Comparison of ENCODE assay signal across 9 mouse cellular contexts in the genomic region with DNA sequence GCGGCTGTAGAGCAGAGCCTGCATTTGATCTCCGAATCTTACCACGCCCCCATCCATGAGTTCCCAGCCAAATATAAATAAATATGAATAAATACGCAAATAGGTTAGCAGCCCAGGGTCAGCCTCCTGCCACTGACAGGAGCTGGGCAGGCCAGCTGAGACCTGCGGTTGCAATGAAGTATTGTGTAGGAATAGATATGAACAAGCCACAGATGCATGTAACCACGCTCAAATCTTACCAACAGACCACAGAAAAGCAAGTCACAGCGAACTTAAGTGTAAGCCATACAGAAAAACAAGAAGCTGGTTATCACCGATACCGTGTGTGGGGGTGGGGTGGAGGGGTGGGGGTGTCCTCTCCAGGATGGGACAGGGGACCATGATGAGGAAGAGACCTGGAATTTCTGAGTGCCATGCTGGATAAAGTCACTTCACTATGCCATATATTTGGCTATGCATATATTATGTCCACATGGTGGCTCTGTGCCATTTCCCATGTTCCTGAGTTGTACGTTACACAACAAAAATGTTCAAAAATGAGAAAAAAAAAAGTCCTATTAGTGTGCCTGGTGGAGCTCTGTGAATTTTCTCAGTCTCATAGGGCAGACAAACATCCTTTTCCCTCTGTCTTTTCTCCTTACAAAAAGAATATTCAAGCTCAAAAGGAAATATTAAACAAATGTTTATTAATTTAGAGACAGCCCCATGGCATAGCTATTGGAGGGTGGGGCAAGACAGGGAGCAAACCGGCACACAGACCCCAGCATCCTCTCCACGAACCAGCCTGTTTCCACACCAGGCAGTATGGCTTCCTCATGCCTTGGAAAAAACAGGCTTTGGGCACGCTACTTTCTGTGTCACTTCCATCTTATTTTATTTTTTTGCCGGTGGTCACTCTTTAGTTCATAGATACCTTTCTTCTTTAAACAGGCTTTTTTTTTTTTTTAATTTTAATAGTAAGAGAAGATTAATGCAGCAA. TPM values are rescaled to one million over a fixed set of nuclear protein-coding genes. Genes with fewer than 3 reads are reported as not detected.
DNase-seq lines count a peak whose midpoint lies in the region; ATAC-seq and TF ChIP-seq lines count a peak whose summit lies in the region.
"Had no signal": no experiment of that assay in that cellular context is flagged by ENCODE, and none has a peak within 500 bp of the region (broad histone marks: within the 10 kb centered on the region; RNA-seq: fewer than 3 reads in every experiment).

No protein-coding gene starts in this region.

- peak overlapping the region; percentile 57 for H3K4me2 ChIP-seq in lung, embryonic 14.5 days
- H3K4me2 ChIP-seq in embryonic facial prominence, embryonic 15.5 days (replicated peaks): peak overlapping the region; percentile 68
- H3K4me2 ChIP-seq in limb, embryonic 12.5 days: peak overlapping the region; percentile 60
- peak overlapping the region; percentile 69 for H3K4me2 ChIP-seq in neural tube, embryonic 14.5 days (ENCODE audit: low read depth, low read length)

- no peak for TF ChIP-seq CTCF in lung, embryonic 14.5 days (IDR thresholded peaks at IDR 0.05; ENCODE audit: low read depth)

- H3K4me3 ChIP-seq in lung, embryonic 14.5 days (ENCODE audit: low read depth, low read length): peak overlapping the region; percentile 22
- H3K4me3 ChIP-seq in embryonic facial prominence, embryonic 15.5 days (replicated peaks): peak overlapping the region; percentile 43
- H3K4me3 ChIP-seq in limb, embryonic 12.5 days (replicated peaks): peak overlapping the region; percentile 38; the same call in 1 of the 2 replicates
- no peak overlapping the region; the same call in 1 of the 2 replicates for H3K4me3 ChIP-seq in neural tube, embryonic 14.5 days (ENCODE audit: low read depth, low read length)
- H3K4me3 ChIP-seq: erythroblast, embryonic 14.5 days had no signal

- H3K27me3 ChIP-seq in lung, embryonic 14.5 days (ENCODE audit: insufficient read depth, low read length): 0 out of 2 replicates have a peak, but pooled peaks cover 5% of the 10 kb centered on the region
- H3K27me3 ChIP-seq in embryonic facial prominence, embryonic 15.5 days: no peaks in the 10 kb centered on the region
- peaks cover 32% of the 10 kb centered on the region for H3K27me3 ChIP-seq in limb, embryonic 12.5 days
- H3K27me3 ChIP-seq in neural tube, embryonic 14.5 days (ENCODE audit: control insufficient read depth, insufficient read depth, low read length): no peaks in the 10 kb centered on the region

- no peak overlapping the region; the same call in 1 of the 2 replicates for H3K9ac ChIP-seq in lung, embryonic 14.5 days
- peak overlapping the region; percentile 37; the same call in 1 of the 2 replicates for H3K9ac ChIP-seq in embryonic facial prominence, embryonic 15.5 days
- no peak overlapping the region for H3K9ac ChIP-seq in limb, embryonic 12.5 days (replicated peaks)
- no peak overlapping the region for H3K9ac ChIP-seq in neural tube, embryonic 14.5 days (replicated peaks; ENCODE audit: low read depth, low read length)

- DNase-seq in lung, embryonic 14.5 days: peak; percentile 71
- no peak for DNase-seq in lung, postnatal 4 days
- DNase-seq in ovary, postnatal 14 days (ENCODE audit: low spot score): no peak
- no peak for DNase-seq in gastrocnemius, adult 8-10 months (ENCODE audit: low spot score in 2 of 2)

- H3K9me3 ChIP-seq in lung, embryonic 14.5 days (ENCODE audit: low read depth, low read length): no peaks in the 10 kb centered on the region
- no peaks in the 10 kb centered on the region for H3K9me3 ChIP-seq in embryonic facial prominence, embryonic 15.5 days (replicated peaks)
- no peaks in the 10 kb centered on the region for H3K9me3 ChIP-seq in limb, embryonic 12.5 days
- no peaks in the 10 kb centered on the region for H3K9me3 ChIP-seq in neural tube, embryonic 14.5 days (ENCODE audit: control insufficient read depth, low read length)

- ATAC-seq in lung, embryonic 14.5 days (ENCODE audit: insufficient read depth): no peak
- ATAC-seq in embryonic facial prominence, embryonic 15.5 days (ENCODE audit: insufficient number of reproducible peaks, low FRiP score, low TSS enrichment, low read depth): no peak
- no peak for ATAC-seq in limb, embryonic 12.5 days (ENCODE audit: insufficient number of reproducible peaks, insufficient read depth, low FRiP score, low TSS enrichment, low read depth)
- ATAC-seq in neural tube, embryonic 14.5 days (ENCODE audit: low read depth): 0 out of 2 replicates have a peak, but pooled peaks have one; percentile 39
- ATAC-seq in cerebellum, adult (ENCODE audit: insufficient number of reproducible peaks, low FRiP score, low TSS enrichment): no peak

- no peaks in the 10 kb centered on the region for H3K36me3 ChIP-seq in lung, embryonic 14.5 days (ENCODE audit: insufficient read depth)
- H3K36me3 ChIP-seq in embryonic facial prominence, embryonic 15.5 days: no peaks in the 10 kb centered on the region
- no peaks in the 10 kb centered on the region for H3K36me3 ChIP-seq in limb, embryonic 12.5 days
- no peaks in the 10 kb centered on the region for H3K36me3 ChIP-seq in neural tube, embryonic 14.5 days (ENCODE audit: control insufficient read depth, insufficient read depth, low read length)

- H3K27ac ChIP-seq in lung, embryonic 14.5 days (ENCODE audit: low read depth): peak overlapping the region; percentile 39; the same call in 1 of the 2 replicates
- 0 out of 2 replicates have a peak overlapping the region, but pooled peaks have one; percentile 83 for H3K27ac ChIP-seq in embryonic facial prominence, embryonic 15.5 days (replicated peaks)
- no peak overlapping the region for H3K27ac ChIP-seq in limb, embryonic 12.5 days
- H3K27ac ChIP-seq in neural tube, embryonic 14.5 days (ENCODE audit: low read depth, low read length): peak overlapping the region; percentile 95

- peaks cover 20% of the 10 kb centered on the region for H3K4me1 ChIP-seq in lung, embryonic 14.5 days (ENCODE audit: insufficient read depth)
- peaks cover 20% of the 10 kb centered on the region for H3K4me1 ChIP-seq in embryonic facial prominence, embryonic 15.5 days
- H3K4me1 ChIP-seq in limb, embryonic 12.5 days (replicated peaks): peaks cover 34% of the 10 kb centered on the region
- peaks cover 8% of the 10 kb centered on the region; the same call in 1 of the 2 replicates for H3K4me1 ChIP-seq in neural tube, embryonic 14.5 days (ENCODE audit: control insufficient read depth, insufficient read depth, low read length)

- WGBS in lung, embryonic 14.5 days: 23% methylated on average over 14 of the region's 14 CpGs
- 28% methylated on average over 14 of the region's 14 CpGs for WGBS in embryonic facial prominence, embryonic 15.5 days
- WGBS in limb, embryonic 12.5 days: 29% methylated on average over 14 of the region's 14 CpGs
- WGBS in neural tube, embryonic 14.5 days: 32% methylated on average over 14 of the region's 14 CpGs

RNA-seq across cellular contexts. Expression of gene Fbxl14, which starts 28.2 kb away (rescaled TPM):
- 6.0 and 6.2 TPM in 2 replicates for polyA plus RNA-seq in lung, embryonic 14.5 days (2014; fragmentation: Nextera tagmentation; extraction: Ambion mirVana)
- polyA plus RNA-seq in embryonic facial prominence, embryonic 15.5 days (2015; fragmentation: Nextera tagmentation; extraction: Ambion mirVana): 4.3 TPM in 2 replicates
- polyA plus RNA-seq in limb, embryonic 12.5 days (2016; fragmentation: Nextera tagmentation; extraction: Ambion mirVana): 4.2 and 4.9 TPM in 2 replicates
- polyA plus RNA-seq in neural tube, embryonic 14.5 days (2014; fragmentation: Nextera tagmentation; extraction: Ambion mirVana): 3.5 and 3.8 TPM in 2 replicates
- total RNA-seq in gastrocnemius, adult 8-10 months (2022): 10 to 100 TPM; 10.2 to 13.8 (median 11.8) TPM

RNA-seq across cellular contexts. Expression of gene Adipor2, which starts 33.8 kb away (rescaled TPM):
- polyA plus RNA-seq in lung, embryonic 14.5 days (2014; fragmentation: Nextera tagmentation; extraction: Ambion mirVana): 28.1 and 29.0 TPM in 2 replicates
- polyA plus RNA-seq in embryonic facial prominence, embryonic 15.5 days (2015; fragmentation: Nextera tagmentation; extraction: Ambion mirVana): 40.9 and 42.9 TPM in 2 replicates
- 26.6 and 27.9 TPM in 2 replicates for polyA plus RNA-seq in limb, embryonic 12.5 days (2016; fragmentation: Nextera tagmentation; extraction: Ambion mirVana)
- polyA plus RNA-seq in neural tube, embryonic 14.5 days (2014; fragmentation: Nextera tagmentation; extraction: Ambion mirVana): 19.4 and 36.2 TPM in 2 replicates
- total RNA-seq in gastrocnemius, adult 8-10 months (2022): 100 to 1,000 TPM in 1 of 4 experiments, 10 to 100 TPM in 3; 89.7 to 104 (median 97.1) TPM
